Mouse (Mus musculus) WW6 (cell line): Measurements from ENCODE around the gene Fam110a.
A peak's percentile ranks its signal among the peaks of the same experiment; 100 is the strongest.

Source experiments
- DNase-seq: peaks from one replicate; pipeline ENCODE4 v3.0.0-alpha.2; 2013; ENCODE audit warnings: low read depth, low spot score

Gene Fam110a

DNA sequence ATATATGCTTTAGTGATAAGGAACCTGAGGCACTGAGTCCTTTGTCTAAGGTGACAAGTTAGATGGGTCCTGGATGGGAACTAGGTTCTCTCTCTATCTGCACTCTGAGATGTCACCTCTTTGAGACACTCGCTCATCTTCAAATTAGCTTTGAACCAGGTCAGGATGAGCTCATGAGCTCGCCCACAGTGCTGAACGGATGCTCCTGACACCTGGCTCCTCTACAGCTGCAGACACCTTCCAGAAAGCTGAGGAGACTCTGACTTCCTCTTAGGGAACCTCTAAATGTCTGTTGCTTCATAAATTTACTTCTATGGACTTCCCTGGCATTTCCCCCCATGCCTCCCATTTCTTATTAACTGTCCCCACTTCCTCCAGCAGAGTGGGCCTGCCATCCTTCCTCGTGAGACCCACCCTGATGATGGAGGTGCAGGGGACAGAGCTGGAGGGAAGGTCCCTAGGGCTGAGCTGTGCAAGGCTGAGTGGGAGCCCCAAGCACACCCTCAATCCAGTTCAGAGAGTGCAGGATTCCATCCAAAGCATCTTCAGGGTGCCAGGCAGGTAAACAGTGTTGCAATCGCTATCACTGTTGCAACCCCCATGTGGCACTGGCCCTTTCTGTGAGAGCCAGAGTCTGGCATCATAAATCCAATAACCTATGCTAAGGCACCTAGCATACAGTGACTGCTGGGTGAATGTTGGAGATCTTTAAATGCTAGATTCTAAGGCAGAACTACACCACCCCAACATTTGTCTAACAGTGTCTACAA lies 40.2 kb downstream of the Fam110a start:
- no peak for DNase-seq

GRCm38 (mm10) chr2:151938780-151939200 lies 41.2 kb downstream of the Fam110a start:
- no peak for DNase-seq

DNA sequence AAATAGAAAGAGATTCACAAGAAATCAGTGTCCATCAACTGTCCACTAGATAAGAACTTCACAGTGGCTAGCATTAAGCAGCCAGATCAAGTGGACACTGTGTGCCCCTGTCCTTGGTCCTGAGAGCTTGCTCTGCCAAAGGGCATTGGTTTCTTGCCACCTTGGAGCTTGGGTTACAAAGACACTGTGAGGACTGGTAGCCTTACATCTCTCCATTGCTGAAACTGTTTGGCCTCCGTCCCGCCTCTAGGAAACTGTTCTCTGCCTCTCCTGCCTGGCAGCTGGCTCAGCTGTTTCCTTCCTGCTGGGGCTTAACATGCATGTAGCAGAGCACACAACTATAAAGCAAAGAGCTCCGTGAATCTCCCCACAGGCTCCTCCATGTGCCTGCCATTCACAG lies 42.1 kb downstream of the Fam110a start:
- DNase-seq: no peak

DNA sequence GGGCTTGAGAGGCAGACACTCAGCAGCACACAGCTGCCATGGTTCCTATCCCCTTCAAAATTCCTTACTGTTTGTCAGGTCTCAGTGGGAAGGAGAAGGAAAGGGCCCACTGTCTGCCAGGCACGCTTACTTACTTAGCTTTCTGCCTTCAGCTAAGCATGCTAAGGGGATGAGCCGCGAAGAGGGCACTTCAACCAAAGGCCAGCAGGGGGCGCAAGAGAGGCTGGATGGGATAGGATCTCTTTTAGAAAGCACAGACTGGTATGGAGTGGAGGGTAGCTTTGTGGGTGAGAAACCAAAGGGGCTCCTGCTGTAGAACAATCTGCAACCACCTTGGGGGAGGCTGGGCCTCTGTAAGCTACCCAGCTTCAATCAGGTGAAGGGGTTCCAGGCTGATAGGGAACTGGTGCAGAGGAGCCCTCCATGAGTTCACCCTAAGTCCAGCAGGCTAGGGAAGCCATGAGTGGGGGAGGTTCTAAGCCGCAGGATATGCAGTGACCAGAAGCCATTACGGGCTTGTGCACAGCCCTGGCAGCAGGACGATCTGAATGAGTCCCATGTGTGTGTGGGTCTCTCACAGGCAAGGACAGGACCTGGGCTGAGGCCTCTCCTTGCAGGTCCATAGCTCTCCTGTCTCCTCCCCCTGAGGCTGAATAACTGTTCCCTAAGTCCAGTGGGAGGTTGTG lies 49.5 kb downstream of the Fam110a start:
- DNase-seq: peak; percentile 53

- DNase-seq: no peak
Measured at GRCm38 (mm10) chr2:151927103-151927502, 52.9 kb downstream of the Fam110a start.

DNA sequence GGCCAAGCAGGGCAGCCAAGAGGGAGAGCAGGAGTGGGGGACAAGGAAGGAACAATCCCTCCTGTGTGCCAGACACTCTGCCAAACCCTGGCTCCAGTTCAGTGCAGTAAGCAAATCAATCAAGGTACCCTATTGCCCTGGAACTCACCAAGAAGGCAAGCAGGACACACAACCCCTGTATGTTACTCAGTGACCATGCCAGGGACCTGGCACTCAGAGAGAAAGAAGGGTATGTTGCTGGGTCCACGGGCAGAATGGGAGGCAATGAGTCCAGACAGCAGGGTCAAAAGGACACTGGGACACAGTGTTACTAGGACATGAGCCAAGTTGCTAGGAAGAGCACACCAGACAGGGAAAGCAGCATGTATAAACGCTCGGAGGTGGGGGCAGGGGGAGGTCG lies 54.3 kb downstream of the Fam110a start:
- DNase-seq: no peak

DNA sequence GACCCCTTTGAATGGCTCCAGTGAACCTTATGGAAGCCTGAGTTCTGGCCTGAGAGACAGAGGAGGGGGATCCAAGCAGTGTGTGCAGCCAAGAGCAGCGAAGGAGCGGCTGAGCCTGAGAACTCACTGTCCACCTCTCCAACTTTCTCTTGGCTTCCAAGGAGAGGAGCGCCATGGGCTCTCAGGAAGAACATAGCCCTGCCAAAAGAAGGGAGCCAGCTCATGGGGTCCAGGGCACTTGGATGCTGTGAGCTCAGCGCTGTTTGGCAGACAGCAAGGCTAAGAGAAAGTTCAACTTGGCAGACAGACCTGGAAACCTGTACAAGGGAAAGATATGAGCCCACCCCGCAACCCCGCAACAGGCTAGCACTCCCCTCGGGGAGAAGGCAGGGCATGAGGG lies 55.7 kb downstream of the Fam110a start:
- no peak for DNase-seq

DNA sequence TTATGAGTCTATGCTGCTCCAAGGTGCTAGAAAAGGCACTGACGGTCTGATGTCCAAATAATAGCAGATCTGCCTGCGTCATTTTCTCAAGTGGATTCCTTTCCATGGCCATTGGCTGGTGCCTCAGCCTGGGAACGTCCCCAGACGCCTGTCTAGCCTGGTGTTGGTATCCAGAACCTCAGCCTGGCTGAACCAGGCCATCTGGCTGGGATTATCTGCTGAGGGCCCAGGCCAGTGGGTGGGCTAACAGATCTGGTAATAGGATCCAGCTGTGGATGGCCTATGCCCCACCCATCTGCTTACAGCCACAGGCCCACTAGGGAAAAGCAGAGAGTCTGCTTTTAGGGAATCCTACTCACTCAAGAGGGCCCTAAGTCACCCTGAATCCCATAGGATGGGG lies 58.4 kb downstream of the Fam110a start:
- no peak for DNase-seq

- DNase-seq: no peak
Measured at GRCm38 (mm10) chr2:151921068-151921467, 59.0 kb downstream of the Fam110a start.
